Mouse (Mus musculus) midbrain, postnatal 0 days (tissue): ENCODE measurements around the gene Sptbn2. TPM values are rescaled to one million over a fixed set of nuclear protein-coding genes. Genes with fewer than 3 reads are reported as not detected.

Source experiments
- ATAC-seq: fragments of 200-750 bp; cut with Nextera tagmentation; 2 replicates; pipeline ENCODE4 v1.8.0; 2017; ENCODE audit warnings: moderate number of reproducible peaks, mild to moderate bottlenecking, moderate TSS enrichment, moderate library complexity; ENCODE audit not compliant: low FRiP score
- DNase-seq: peaks from one replicate; pipeline ENCODE4 v3.0.0-alpha.2; 2015; ENCODE audit warnings: low spot score
- H3K27ac ChIP-seq: fragments of 300-500 bp; sonication (generic); 2 replicates; pipeline ENCODE4 v1.5.1; 2014; ENCODE audit warnings: low read depth, mild to moderate bottlenecking, low read length, mixed read lengths
- H3K27me3 ChIP-seq: fragments of 300-500 bp; sonication (generic); 2 replicates; pipeline ENCODE4 v1.6.1; 2014; ENCODE audit warnings: low read length, control low read depth, mixed read lengths; ENCODE audit not compliant: insufficient read depth
- H3K36me3 ChIP-seq: fragments of 300-500 bp; sonication (generic); 2 replicates; pipeline ENCODE4 v1.6.1; 2014; ENCODE audit warnings: low read length, control low read depth, mixed read lengths; ENCODE audit not compliant: insufficient read depth
- H3K4me1 ChIP-seq: fragments of 300-500 bp; sonication (generic); 2 replicates; pipeline ENCODE4 v1.6.1; 2014; ENCODE audit warnings: mild to moderate bottlenecking, control low read depth, antibody characterized with exemption, low read length, mixed read lengths; ENCODE audit not compliant: insufficient read depth
- H3K4me2 ChIP-seq: fragments of 300-500 bp; sonication (generic); 2 replicates; pipeline ENCODE4 v1.6.1; 2014; ENCODE audit warnings: low read depth, mild to moderate bottlenecking, low read length, mixed read lengths; ENCODE audit not compliant: poor library complexity, severe bottlenecking
- H3K4me3 ChIP-seq: fragments of 300-500 bp; sonication (generic); 2 replicates; pipeline ENCODE4 v1.5.1; 2014; ENCODE audit warnings: low read depth, mild to moderate bottlenecking, low read length, moderate library complexity
- H3K9ac ChIP-seq: fragments of 300-500 bp; sonication (generic); replicated peaks from 2 replicates; pipeline ENCODE4 v1.6.1; 2014; ENCODE audit warnings: mild to moderate bottlenecking, low read length, moderate library complexity, mixed read lengths; ENCODE audit not compliant: poor library complexity, severe bottlenecking
- H3K9me3 ChIP-seq: fragments of 300-500 bp; sonication (generic); 2 replicates; pipeline ENCODE4 v1.6.1; 2016; ENCODE audit warnings: low read length, control low read depth
- CTCF ChIP-seq: IDR thresholded peaks from 2 replicates; pipeline ENCODE4 v1.5.1; 2016; ENCODE audit warnings: antibody characterized with exemption, mild to moderate bottlenecking
- WGBS: fragments of 180-500 bp; shearing (Covaris S2); extraction: QIAGEN DNeasy Blood & Tissue Kit; methylation state at CpG from one replicate; pipeline ENCODE4 v1.1.7; 2014; 5-methylcytosine and 5-hydroxymethylcytosine counted together
- polyA plus RNA-seq: library from polyadenylated mRNA; unstranded; fragments of >200 nt; fragmentation: Nextera tagmentation; extraction: Ambion mirVana; gene quantifications from 2 replicates; pipeline ENCODE4 v1.2.1, GENCODE M21; 2015
- total RNA-seq: library from RNA; depleted of rRNA; stranded (reverse); fragments of >200 nt; gene quantifications from 2 replicates; pipeline ENCODE4 v1.2.3, GENCODE M21; 2014

The Sptbn2 gene
- total and polyA plus RNA-seq, 2 experiments from 2014 or later: 19.7 to 154 TPM

GRCm38 (mm10) chr19:4733052-4733451, 22.1 kb downstream of the Sptbn2 start:
- TF ChIP-seq CTCF: no peak

GRCm38 (mm10) chr19:4737866-4738265, 26.9 kb downstream of the Sptbn2 start:
- H3K27me3 ChIP-seq: no peaks in the 10 kb centered on the region
- H3K36me3 ChIP-seq: peaks cover 75% of the 10 kb centered on the region
- no peak overlapping the region for H3K27ac ChIP-seq
- H3K4me1 ChIP-seq: no peaks in the 10 kb centered on the region
- no peak overlapping the region for H3K4me2 ChIP-seq
- H3K9ac ChIP-seq: no peak overlapping the region
- H3K4me3 ChIP-seq: no peak overlapping the region
- TF ChIP-seq CTCF: no peak
- H3K9me3 ChIP-seq: no peaks in the 10 kb centered on the region
- DNase-seq (no peak), ATAC-seq (no peak)
- WGBS: 95% methylated on average over 13 of the region's 13 CpGs

More at GRCm38 (mm10) chr19:4733052-4733451, 22.1 kb downstream of the Sptbn2 start:
- ATAC-seq (no peak), DNase-seq (no peak)
- H3K27me3 ChIP-seq: no peaks in the 10 kb centered on the region
- H3K9ac ChIP-seq: no peak overlapping the region
- H3K4me3 ChIP-seq: no peak overlapping the region
- H3K9me3 ChIP-seq: no peaks in the 10 kb centered on the region
- 91% methylated on average over 3 of the region's 3 CpGs for WGBS
- H3K4me1 ChIP-seq: no peaks in the 10 kb centered on the region
- no peak overlapping the region for H3K4me2 ChIP-seq
- peaks cover 70% of the 10 kb centered on the region for H3K36me3 ChIP-seq
- H3K27ac ChIP-seq: no peak overlapping the region

GRCm38 (mm10) chr19:4739053-4739452, 28.1 kb downstream of the Sptbn2 start:
- H3K27me3 ChIP-seq: no peaks in the 10 kb centered on the region
- DNase-seq (no peak), ATAC-seq (no peak)
- no peaks in the 10 kb centered on the region for H3K9me3 ChIP-seq
- TF ChIP-seq CTCF: no peak
- no peak overlapping the region for H3K4me3 ChIP-seq
- H3K36me3 ChIP-seq: peaks cover 69% of the 10 kb centered on the region
- H3K9ac ChIP-seq: no peak overlapping the region
- no peak overlapping the region for H3K4me2 ChIP-seq
- H3K27ac ChIP-seq: no peak overlapping the region
- WGBS: 90% methylated on average over 11 of the region's 11 CpGs
- no peaks in the 10 kb centered on the region for H3K4me1 ChIP-seq

- no peak for ATAC-seq
- Histone ChIP-seq H3K9me3 (no peaks in the 10 kb centered on the region), H3K4me2 (no peak overlapping the region), H3K4me3 (no peak overlapping the region), H3K9ac (no peak overlapping the region), H3K36me3 (peaks cover 69% of the 10 kb centered on the region), H3K27me3 (no peaks in the 10 kb centered on the region), H3K27ac (no peak overlapping the region), H3K4me1 (no peaks in the 10 kb centered on the region)
- TF ChIP-seq CTCF: no peak
- WGBS: 90% methylated on average over 5 of the region's 5 CpGs
- DNase-seq: no peak
Measured at GRCm38 (mm10) chr19:4739762-4740161, 28.8 kb downstream of the Sptbn2 start.

- Histone ChIP-seq H3K9me3 (no peaks in the 10 kb centered on the region), H3K9ac (no peak overlapping the region), H3K4me2 (no peak overlapping the region), H3K36me3 (peaks cover 82% of the 10 kb centered on the region), H3K4me3 (no peak overlapping the region), H3K4me1 (no peaks in the 10 kb centered on the region), H3K27ac (no peak overlapping the region), H3K27me3 (no peaks in the 10 kb centered on the region)
- DNase-seq (no peak), ATAC-seq (no peak)
- 83% methylated on average over 10 of the region's 10 CpGs for WGBS
- TF ChIP-seq CTCF: no peak
Measured at GRCm38 (mm10) chr19:4741482-4741881, 30.5 kb downstream of the Sptbn2 start.

- TF ChIP-seq CTCF: no peak
- DNase-seq: no peak
- Histone ChIP-seq H3K4me3 (no peak overlapping the region), H3K4me2 (no peak overlapping the region), H3K27me3 (no peaks in the 10 kb centered on the region), H3K9me3 (no peaks in the 10 kb centered on the region), H3K36me3 (peaks cover 83% of the 10 kb centered on the region), H3K4me1 (no peaks in the 10 kb centered on the region), H3K27ac (no peak overlapping the region), H3K9ac (no peak overlapping the region)
- 91% methylated on average over 6 of the region's 6 CpGs for WGBS
- no peak for ATAC-seq
Measured at GRCm38 (mm10) chr19:4742229-4742628, 31.3 kb downstream of the Sptbn2 start.
